Mouse (Mus musculus): ENCODE results near the gene Crbn.

Crbn gene

GRCm38 (mm10) chr6:106765892-106766291 is 34.0 kb downstream of the Crbn start:
- DNase-seq (ENCODE audit: low read depth, low spot score): no peak

DNA sequence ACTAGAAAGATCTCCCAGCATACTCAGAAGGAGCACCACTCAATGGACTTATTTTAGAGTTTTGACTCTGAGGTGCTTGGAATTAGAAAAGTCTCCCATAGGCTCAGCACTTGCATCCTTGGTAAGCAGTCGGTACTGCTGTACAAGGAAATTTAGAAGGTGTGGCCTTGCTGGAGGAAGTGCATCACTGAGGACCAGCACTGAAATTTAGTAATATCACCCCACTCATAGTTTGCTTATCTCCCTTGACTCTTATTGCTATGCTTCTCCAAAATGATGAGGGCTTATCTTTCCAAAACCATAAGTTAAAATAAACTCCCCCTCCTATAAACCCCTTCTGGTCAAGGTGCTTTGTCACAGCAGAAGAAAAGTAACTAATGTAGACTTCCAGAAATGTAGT is 38.4 kb downstream of the Crbn start:
- no peak for DNase-seq (ENCODE audit: low read depth, low spot score)

DNA sequence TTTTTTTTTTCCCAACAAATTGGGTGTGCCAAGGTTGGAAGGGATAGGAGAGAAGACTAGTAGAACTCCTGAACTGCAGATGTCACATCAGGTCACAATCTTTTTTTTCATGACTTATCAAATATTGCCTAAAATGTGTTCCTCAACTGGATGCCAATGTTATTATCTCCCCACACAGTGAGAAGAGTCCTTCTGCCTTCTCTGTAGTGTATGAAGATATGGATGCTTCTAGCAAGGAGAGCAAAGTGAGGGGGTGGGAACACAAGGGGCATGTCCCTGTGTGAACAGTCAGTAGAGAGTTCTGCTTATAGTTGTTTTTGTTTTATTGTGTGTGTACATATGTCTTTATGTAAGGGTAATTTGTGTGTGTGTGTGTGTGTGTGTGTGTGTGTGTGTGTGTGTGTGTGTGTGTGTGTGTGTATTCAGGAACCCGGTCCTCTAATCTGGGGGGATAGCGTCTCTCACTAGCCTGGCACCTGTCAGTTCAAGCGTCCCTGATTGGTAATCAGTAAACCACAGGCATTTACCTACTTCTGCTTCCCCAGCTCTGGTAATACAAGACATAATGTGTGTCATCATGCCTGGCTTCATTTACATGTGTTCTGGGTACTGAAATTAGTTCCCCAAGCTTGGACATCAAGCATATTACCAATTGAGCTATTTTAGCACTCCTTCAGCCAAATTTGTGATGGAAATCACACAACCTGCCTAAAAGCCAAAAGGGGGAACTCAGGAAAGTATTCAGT is 39.2 kb downstream of the Crbn start:
- DNase-seq (ENCODE audit: low read depth, low spot score): no peak

DNA sequence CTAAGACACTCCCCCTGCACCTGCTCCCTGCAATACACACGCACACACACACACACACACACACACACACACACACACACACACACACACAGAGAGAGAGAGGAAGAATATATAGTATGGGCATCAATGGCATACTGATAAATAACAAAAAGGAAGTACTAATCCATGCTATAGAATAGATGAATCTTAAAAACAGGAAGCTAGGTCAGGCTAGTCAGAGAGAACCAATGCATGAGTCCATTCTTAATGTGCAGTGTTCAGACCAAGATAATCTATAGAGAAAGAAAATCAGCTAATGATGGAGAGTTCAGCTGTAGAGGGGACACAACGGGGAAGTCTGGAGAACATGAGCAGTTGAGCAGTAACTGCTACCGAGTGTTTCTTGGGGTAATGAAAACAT is 41.6 kb downstream of the Crbn start:
- no peak for DNase-seq (ENCODE audit: low read depth, low spot score)

DNA sequence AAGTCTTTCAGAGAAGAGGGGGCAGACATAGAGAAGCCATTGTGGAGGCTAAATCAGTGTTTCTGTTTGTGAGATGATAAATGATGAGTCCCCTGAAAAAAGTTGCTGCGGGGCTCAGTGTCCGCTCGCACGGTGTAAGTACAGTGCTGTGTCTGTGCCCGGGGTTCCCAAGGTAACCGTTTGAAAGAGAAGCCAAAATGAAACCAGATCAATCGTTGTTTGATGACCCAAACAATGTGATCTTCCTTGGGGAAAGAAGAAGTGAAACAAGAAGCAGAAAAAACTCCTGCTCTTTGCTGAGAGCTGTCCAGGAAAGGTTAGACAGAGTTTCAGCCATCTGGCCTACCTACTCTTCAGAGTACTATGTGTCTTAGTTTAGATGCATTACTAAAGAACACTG is 49.6 kb downstream of the Crbn start:
- DNase-seq (ENCODE audit: low read depth, low spot score): peak; percentile 13

- no peak for DNase-seq (ENCODE audit: low read depth, low spot score)
Measured at GRCm38 (mm10) chr6:106748887-106749388, 50.9 kb downstream of the Crbn start, which contains the start of gene Il5ra. TSS of gene Il5ra (minus strand) at chr6:106749037.

DNA sequence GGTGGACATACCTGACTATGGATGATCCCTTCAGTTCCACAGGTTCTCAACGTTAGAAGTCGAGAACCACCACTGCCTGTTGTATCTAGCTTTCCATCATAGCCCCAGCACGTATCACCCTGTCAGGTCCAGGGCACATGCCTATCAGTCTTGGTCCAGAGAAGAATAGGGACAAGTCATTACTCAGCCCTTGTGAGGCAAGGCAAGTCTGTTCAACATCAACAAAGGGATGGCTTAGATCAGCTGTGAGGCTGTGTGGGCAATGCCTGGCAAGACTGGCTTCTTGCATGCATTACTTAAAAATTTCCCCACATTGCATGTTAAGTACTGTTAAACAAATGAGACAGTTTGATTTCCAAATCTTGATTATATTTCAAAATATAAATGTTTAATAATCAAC is 52.1 kb downstream of the Crbn start:
- no peak for DNase-seq (ENCODE audit: low read depth, low spot score)

- DNase-seq (ENCODE audit: low read depth, low spot score): no peak
Measured at GRCm38 (mm10) chr6:106747251-106747650, 52.6 kb downstream of the Crbn start.

DNA sequence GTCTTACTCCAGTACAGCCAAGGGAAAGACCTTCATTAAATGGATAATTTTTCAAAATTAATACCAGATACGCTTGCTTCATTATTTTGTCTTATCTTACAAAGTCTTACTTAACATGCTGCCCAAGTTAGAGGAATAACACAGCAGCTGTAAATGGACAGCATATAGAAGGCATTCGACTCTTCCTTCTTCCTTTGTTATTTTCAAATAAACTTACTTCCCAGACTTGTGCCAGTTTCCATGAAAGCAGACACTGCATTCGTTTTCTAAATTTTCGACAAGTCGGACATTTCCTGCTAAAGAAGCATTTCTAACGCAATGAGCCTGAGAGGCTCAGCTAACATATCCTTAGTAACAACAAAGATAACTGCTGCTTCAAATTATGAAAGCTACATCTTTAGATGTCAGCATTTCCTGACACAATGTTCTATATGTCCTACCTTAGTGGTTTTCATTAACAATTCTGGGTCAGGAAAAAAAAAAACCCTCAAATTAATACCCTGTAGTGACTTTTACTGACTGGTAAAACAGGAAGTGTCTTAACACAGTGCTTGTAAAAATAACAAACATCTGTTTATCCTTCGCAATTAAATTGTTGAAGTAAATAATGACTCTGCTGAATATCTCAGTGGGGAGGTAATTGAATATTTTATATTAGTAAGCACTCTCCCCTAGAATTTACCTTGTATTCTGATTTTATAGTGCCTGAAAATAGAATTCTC is 54.0 kb downstream of the Crbn start:
- DNase-seq (ENCODE audit: low read depth, low spot score): no peak

- DNase-seq (ENCODE audit: low read depth, low spot score): no peak
Measured at GRCm38 (mm10) chr6:106743556-106744233, 56.2 kb downstream of the Crbn start.

GRCm38 (mm10) chr6:106740244-106740825 is 59.5 kb downstream of the Crbn start:
- no peak for DNase-seq (ENCODE audit: low read depth, low spot score)

DNA sequence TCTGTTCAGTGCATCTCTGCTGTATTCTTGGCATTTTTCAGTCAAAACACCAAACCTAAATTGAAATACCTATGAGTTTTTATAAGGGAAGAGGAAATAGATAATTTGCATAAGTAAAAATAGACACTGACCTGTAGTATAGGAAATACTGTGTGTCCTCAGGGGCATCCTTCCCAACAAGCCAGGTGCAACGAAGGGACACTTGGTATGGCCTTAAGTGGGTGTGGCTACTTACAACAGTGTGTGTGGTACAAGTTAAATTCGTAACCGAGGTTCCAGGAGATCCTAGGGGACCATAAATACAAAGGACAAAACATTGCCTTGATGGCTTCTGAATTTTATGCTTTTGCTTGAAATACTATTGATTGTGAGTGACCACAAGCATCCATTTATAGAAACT is 61.6 kb downstream of the Crbn start:
- no peak for DNase-seq (ENCODE audit: low read depth, low spot score)

DNA sequence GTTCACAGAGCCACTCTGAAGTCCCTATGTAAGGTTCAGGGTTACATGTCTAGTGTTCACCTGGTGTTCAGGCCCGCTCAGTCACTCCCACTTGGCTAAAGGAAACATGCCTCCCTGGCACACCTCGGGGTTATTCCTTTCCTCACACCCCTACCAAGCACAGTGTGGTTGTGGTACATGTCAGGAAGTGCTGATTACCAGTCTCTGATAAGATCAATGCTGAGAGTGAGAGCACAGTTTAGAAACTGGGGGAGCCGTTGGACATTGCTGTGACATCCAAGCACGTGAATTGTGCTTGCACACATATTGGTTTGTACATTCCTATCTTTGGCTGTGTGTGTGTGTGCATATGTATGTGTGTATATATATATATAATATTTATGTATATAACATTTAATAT is 67.3 kb downstream of the Crbn start:
- DNase-seq (ENCODE audit: low read depth, low spot score): no peak

Measured in R1 (cell line).